Mouse (Mus musculus) lung, embryonic 15.5 days (tissue): ENCODE results near the gene Itih5. TPM values are rescaled to one million over a fixed set of nuclear protein-coding genes. Genes with fewer than 3 reads are reported as not detected.

Experiments
- ATAC-seq: fragments of 200-750 bp; cut with Nextera tagmentation; 2 replicates; pipeline ENCODE4 v1.8.0; 2017; ENCODE audit warnings: moderate number of reproducible peaks, borderline replicate concordance; ENCODE audit not compliant: low FRiP score, low TSS enrichment; ENCODE audit errors: extremely low read depth
- H3K27ac ChIP-seq: fragments of 300-500 bp; sonication (generic); 2 replicates; pipeline ENCODE4 v1.5.1; 2015; ENCODE audit warnings: moderate library complexity, mild to moderate bottlenecking, inconsistent platforms
- H3K27me3 ChIP-seq: fragments of 300-500 bp; sonication (generic); 2 replicates; pipeline ENCODE4 v1.6.1; 2015; ENCODE audit warnings: inconsistent platforms
- H3K36me3 ChIP-seq: fragments of 300-500 bp; sonication (generic); 2 replicates; pipeline ENCODE4 v1.6.1; 2015; ENCODE audit warnings: inconsistent platforms
- H3K4me1 ChIP-seq: fragments of 300-500 bp; sonication (generic); 2 replicates; pipeline ENCODE4 v1.6.1; 2015; ENCODE audit warnings: inconsistent platforms
- H3K4me2 ChIP-seq: fragments of 300-500 bp; sonication (generic); 2 replicates; pipeline ENCODE4 v1.6.1; 2015; ENCODE audit warnings: inconsistent platforms, mild to moderate bottlenecking, moderate library complexity
- H3K4me3 ChIP-seq: fragments of 300-500 bp; sonication (generic); 2 replicates; pipeline ENCODE4 v1.5.1; 2015; ENCODE audit warnings: mild to moderate bottlenecking, inconsistent platforms
- H3K9ac ChIP-seq: fragments of 300-500 bp; sonication (generic); 2 replicates; pipeline ENCODE4 v1.6.1; 2015; ENCODE audit warnings: inconsistent platforms
- H3K9me3 ChIP-seq: fragments of 300-500 bp; sonication (generic); 2 replicates; pipeline ENCODE4 v1.6.1; 2016; ENCODE audit warnings: inconsistent platforms
- WGBS: fragments of 180-500 bp; shearing (Covaris S2); methylation state at CpG from one replicate; pipeline ENCODE4 v1.1.7; 2015; 5-methylcytosine and 5-hydroxymethylcytosine counted together
- polyA plus RNA-seq: library from polyadenylated mRNA; unstranded; fragments of >200 nt; fragmentation: Nextera tagmentation; extraction: Ambion mirVana; gene quantifications from 2 replicates; pipeline ENCODE4 v1.2.1, GENCODE M21; 2015

Itih5 gene
- polyA plus RNA-seq = 4.8 and 5.1 TPM in 2 replicates

DNA sequence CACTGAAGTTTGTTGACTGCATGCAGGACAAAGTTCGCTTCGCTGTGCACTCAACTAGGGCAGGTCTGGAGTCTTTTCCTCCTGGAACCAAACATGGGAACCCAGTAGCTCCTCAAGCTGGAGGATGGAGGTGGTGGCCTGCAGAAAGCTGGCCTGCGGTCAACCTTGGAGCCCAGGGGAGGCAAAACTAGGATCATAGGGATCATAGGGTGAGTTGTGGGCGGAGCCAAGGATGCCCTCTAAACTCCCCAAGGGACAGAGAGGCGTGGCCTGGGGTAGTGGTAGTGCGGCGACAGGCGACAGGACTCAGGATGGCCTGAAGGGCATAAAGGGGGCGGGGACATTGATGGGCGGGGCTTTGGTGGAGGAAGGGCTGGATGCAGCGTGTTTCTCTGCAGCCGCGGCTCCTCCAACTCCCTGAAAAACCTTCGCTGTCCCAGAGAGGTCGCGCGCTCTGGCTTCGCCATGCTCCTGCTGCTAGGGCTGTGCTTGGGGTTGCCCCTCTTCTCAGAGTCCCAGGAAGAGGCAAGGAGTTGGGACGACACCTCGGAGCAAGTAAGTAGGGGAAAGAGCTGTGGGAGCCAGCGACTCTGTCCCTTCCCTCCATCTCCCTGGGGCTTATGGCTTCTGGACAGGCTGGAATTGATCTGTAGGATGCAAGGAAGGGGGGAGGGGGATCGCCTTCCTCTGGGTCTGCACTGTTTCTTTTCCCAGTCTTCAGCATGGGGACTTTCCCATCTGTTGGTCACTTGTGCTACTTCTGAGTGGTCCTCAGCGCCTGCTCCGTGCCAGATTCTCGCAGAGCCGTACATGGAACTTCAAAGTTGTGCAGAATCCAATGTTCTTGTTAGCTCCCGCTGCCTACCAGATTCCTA, at the start of gene Itih5:
Gene Itih5, plus strand, starts transcription at position 371 of the 875 bp plus-strand sequence.
- Histone ChIP-seq H3K9ac (peak within 1 kb of the TSS; percentile 40; the same call in 1 of the 2 replicates), H3K9me3 (no peaks in the 10 kb centered on the region), H3K36me3 (no peaks in the 10 kb centered on the region), H3K4me3 (peak within 1 kb of the TSS; percentile 50), H3K27ac (no peak within 1 kb of the TSS), H3K4me1 (peaks cover 13% of the 10 kb centered on the region), H3K4me2 (peak within 1 kb of the TSS; percentile 94), H3K27me3 (no peaks in the 10 kb centered on the region)
- ATAC-seq = peak; percentile 81
- 6% methylated on average over 27 of the region's 27 CpGs for WGBS

DNA sequence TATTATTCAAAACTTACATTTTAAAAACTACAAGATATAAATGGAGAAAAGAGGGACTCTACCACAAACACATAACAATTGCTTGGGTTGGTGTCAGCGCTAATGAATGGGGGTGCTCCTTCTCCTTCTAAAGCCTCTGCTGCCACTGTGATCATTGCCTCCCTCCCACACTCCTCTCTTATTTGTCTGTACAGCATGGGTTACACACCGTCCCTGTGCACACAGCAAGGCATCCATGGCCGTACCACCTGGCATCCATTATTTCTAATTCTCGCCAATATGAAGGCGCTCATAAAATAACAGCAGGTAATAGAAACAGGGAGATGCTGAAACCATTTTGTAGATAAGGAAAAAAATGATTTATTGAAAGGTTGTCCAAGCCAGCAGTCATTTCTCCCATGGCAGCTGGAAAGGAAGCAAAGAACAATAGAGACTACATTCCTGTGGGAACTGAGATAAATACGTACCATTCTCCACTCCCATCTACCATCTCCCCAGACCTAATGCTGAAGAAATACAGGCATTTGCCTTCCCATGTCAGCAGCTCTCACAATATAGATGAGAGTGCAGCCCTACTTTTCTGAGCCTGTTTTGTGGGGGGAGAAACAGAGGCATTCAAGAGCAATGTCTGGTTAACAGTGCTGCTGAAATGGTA, 44.7 kb upstream of the Itih5 start:
- H3K4me3 ChIP-seq = no peak overlapping the region
- no peak for ATAC-seq
- H3K27me3 ChIP-seq = no peaks in the 10 kb centered on the region
- no peak overlapping the region for H3K9ac ChIP-seq
- no peak overlapping the region for H3K27ac ChIP-seq
- no peak overlapping the region for H3K4me2 ChIP-seq
- H3K36me3 ChIP-seq = no peaks in the 10 kb centered on the region
- no peaks in the 10 kb centered on the region for H3K9me3 ChIP-seq
- no peaks in the 10 kb centered on the region for H3K4me1 ChIP-seq
- 68% methylated on average over 6 of the region's 6 CpGs for WGBS

- ATAC-seq = no peak
- Histone ChIP-seq H3K4me1 (no peaks in the 10 kb centered on the region), H3K27ac (no peak overlapping the region), H3K9ac (no peak overlapping the region), H3K36me3 (no peaks in the 10 kb centered on the region), H3K27me3 (no peaks in the 10 kb centered on the region), H3K4me3 (no peak overlapping the region), H3K9me3 (no peaks in the 10 kb centered on the region), H3K4me2 (no peak overlapping the region)
- 47% methylated on average over 1 of the region's 1 CpGs for WGBS
These were observed 34.6 kb upstream of the Itih5 start for GRCm38 (mm10) chr2:10118751-10119150.

GRCm38 (mm10) chr2:10119276-10119675, 34.1 kb upstream of the Itih5 start:
- Histone ChIP-seq H3K4me1 (no peaks in the 10 kb centered on the region), H3K27ac (no peak overlapping the region), H3K4me3 (no peak overlapping the region), H3K9ac (no peak overlapping the region), H3K9me3 (no peaks in the 10 kb centered on the region), H3K27me3 (no peaks in the 10 kb centered on the region), H3K36me3 (no peaks in the 10 kb centered on the region), H3K4me2 (no peak overlapping the region)
- no peak for ATAC-seq
- WGBS = 76% methylated on average over 8 of the region's 8 CpGs

- no peak overlapping the region for H3K27ac ChIP-seq
- ATAC-seq = no peak
- H3K4me1 ChIP-seq = no peaks in the 10 kb centered on the region
- WGBS = 75% methylated on average over 3 of the region's 3 CpGs
- no peak overlapping the region for H3K4me2 ChIP-seq
- H3K4me3 ChIP-seq = no peak overlapping the region
- no peaks in the 10 kb centered on the region for H3K36me3 ChIP-seq
- H3K9me3 ChIP-seq = no peaks in the 10 kb centered on the region
- H3K27me3 ChIP-seq = no peaks in the 10 kb centered on the region
- H3K9ac ChIP-seq = no peak overlapping the region
These were observed 31.5 kb upstream of the Itih5 start for GRCm38 (mm10) chr2:10121826-10122225.

GRCm38 (mm10) chr2:10126122-10126521, 27.2 kb upstream of the Itih5 start:
- 92% methylated on average over 4 of the region's 4 CpGs for whole genome bisulfite sequencing
- Histone ChIP-seq H3K27ac (no peak overlapping the region), H3K27me3 (no peaks in the 10 kb centered on the region), H3K4me2 (no peak overlapping the region), H3K36me3 (no peaks in the 10 kb centered on the region), H3K4me1 (no peaks in the 10 kb centered on the region), H3K9me3 (no peaks in the 10 kb centered on the region), H3K9ac (no peak overlapping the region), H3K4me3 (no peak overlapping the region)
- ATAC-seq = no peak

DNA sequence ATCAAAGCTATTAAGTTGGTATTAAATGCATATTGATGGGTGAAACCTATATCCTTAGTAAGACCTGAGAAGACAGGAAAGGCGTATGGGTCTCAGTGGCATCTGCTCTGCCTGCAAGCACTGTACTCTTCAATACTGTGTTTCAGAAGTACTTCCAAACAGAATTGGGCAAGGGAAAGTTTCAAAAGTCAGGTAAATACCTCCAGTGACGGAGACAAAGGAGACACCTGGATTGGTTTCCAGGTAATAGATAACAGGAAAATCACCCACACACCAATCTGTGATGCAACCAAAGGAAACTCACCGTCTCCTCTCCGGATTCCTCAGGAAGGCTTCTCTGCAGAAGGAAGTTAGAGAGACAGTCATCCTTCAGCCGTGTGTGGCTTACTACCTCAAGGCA, 25.9 kb upstream of the Itih5 start:
- Histone ChIP-seq H3K27ac (no peak overlapping the region), H3K27me3 (no peaks in the 10 kb centered on the region), H3K9me3 (no peaks in the 10 kb centered on the region), H3K4me3 (no peak overlapping the region), H3K4me2 (no peak overlapping the region), H3K36me3 (no peaks in the 10 kb centered on the region), H3K9ac (no peak overlapping the region), H3K4me1 (no peaks in the 10 kb centered on the region)
- no peak for ATAC-seq
- 85% methylated on average over 5 of the region's 5 CpGs for WGBS

DNA sequence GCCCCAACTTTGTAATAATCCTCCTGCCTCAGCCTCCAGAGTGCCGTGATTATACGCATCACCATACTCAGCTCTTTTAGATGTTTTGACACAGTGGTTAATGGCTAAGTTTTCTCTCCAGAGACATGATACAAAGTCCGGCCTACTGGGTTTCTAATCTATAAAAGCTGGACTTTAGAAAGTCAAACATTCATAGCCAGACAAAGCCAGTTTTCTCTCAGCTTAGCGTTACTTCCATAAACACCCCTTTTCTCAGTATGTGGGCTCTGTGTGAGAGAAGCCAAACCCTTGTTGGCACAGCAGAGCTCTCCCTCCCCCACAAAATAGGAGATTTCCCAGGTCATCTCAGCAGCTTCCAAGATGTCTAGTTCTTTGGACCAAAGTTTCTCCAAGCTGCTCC, 24.8 kb upstream of the Itih5 start:
- no peaks in the 10 kb centered on the region for H3K36me3 ChIP-seq
- 80% methylated on average over 4 of the region's 4 CpGs for WGBS
- H3K9ac ChIP-seq = no peak overlapping the region
- H3K4me1 ChIP-seq = no peaks in the 10 kb centered on the region
- no peak for ATAC-seq
- no peak overlapping the region for H3K4me3 ChIP-seq
- no peak overlapping the region for H3K27ac ChIP-seq
- H3K27me3 ChIP-seq = no peaks in the 10 kb centered on the region
- H3K9me3 ChIP-seq = no peaks in the 10 kb centered on the region
- H3K4me2 ChIP-seq = no peak overlapping the region

DNA sequence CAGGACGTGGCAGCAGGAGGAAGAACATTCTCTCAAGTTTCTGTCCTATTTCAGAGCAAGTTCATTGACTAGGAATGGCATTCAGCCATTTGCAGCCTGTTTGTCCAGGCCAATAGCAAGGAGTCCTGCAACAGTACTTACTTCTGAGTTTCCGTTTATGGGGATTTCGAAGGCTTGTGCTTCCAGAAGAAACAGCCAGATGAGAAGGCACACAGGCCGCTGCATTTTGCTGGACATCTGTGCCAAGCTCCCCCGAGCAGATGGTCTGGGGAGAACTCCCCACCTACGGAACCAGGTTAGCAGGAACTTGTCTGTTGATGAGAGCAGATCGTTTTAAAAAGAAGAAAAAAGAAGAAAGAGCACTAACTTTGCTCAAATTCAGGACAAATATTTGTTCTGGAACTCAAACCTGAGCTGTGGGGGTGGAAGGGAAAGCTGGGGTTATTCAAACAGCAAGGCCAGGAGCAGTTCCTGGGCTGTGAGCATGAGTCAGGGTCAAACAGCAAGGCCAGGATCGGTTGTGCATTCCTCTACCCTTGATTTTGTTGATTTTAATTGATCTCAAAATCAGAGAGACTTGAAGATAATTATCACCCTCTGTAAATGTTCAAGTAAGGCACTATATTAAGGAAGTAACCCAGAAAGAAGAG, 22.9 kb upstream of the Itih5 start:
- Histone ChIP-seq H3K36me3 (no peaks in the 10 kb centered on the region), H3K4me3 (no peak overlapping the region), H3K27me3 (no peaks in the 10 kb centered on the region), H3K9ac (no peak overlapping the region), H3K4me1 (no peaks in the 10 kb centered on the region), H3K4me2 (no peak overlapping the region), H3K27ac (peak overlapping the region; percentile 70), H3K9me3 (no peaks in the 10 kb centered on the region)
- 45% methylated on average over 8 of the region's 8 CpGs for WGBS
- ATAC-seq = no peak

- H3K4me1 ChIP-seq = no peaks in the 10 kb centered on the region
- H3K4me3 ChIP-seq = no peak within 1 kb of the TSS
- peak within 1 kb of the TSS; percentile 70 for H3K27ac ChIP-seq
- no peak within 1 kb of the TSS for H3K9ac ChIP-seq
- no peak within 1 kb of the TSS for H3K4me2 ChIP-seq
- WGBS = 81% methylated on average over 4 of the region's 4 CpGs
- no peaks in the 10 kb centered on the region for H3K27me3 ChIP-seq
- ATAC-seq = no peak
- no peaks in the 10 kb centered on the region for H3K36me3 ChIP-seq
- H3K9me3 ChIP-seq = no peaks in the 10 kb centered on the region
These were observed 22.1 kb upstream of the Itih5 start, which contains the start of gene Itih2 for GRCm38 (mm10) chr2:10131296-10131695. TSS of gene Itih2 (minus strand) at chr2:10131396.

GRCm38 (mm10) chr2:10132128-10132527, 21.2 kb upstream of the Itih5 start:
- no peak for ATAC-seq
- no peaks in the 10 kb centered on the region for H3K27me3 ChIP-seq
- H3K9me3 ChIP-seq = no peaks in the 10 kb centered on the region
- no peaks in the 10 kb centered on the region for H3K36me3 ChIP-seq
- no peak overlapping the region for H3K4me2 ChIP-seq
- WGBS = 89% methylated on average over 1 of the region's 1 CpGs
- H3K27ac ChIP-seq = no peak overlapping the region
- H3K4me1 ChIP-seq = no peaks in the 10 kb centered on the region
- no peak overlapping the region for H3K9ac ChIP-seq
- H3K4me3 ChIP-seq = no peak overlapping the region

DNA sequence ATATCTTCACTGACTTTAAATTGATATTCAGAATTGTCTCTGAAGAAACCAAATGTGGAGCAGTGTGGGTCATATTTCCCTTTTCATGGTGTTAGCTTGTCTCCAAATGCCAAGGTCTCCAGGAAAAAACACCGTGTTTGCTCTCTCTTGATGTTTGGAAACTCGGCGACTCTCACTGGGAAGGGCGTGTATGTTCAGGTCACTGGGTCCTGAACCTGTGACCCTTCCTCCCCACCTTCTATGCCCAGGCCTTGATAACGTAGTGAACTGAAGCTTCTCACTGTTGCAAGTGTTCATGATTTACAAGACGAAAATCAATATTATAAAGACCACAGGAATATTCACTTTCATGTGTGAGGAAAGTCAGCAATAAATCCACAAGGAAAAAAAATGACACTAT, 19.4 kb upstream of the Itih5 start:
- Histone ChIP-seq H3K4me2 (no peak overlapping the region), H3K4me1 (no peaks in the 10 kb centered on the region), H3K27me3 (no peaks in the 10 kb centered on the region), H3K9ac (no peak overlapping the region), H3K9me3 (no peaks in the 10 kb centered on the region), H3K4me3 (no peak overlapping the region), H3K27ac (no peak overlapping the region), H3K36me3 (no peaks in the 10 kb centered on the region)
- ATAC-seq = no peak
- WGBS = 46% methylated on average over 6 of the region's 6 CpGs
